Mouse (Mus musculus) lung, embryonic 15.5 days (tissue): Measurements from ENCODE around the gene Myf5. TPM values are rescaled to one million over a fixed set of nuclear protein-coding genes. Genes with fewer than 3 reads are reported as not detected.

ENCODE experiments used
- ATAC-seq: fragments of 200-750 bp; cut with Nextera tagmentation; 2 replicates; pipeline ENCODE4 v1.8.0; 2017; ENCODE audit warnings: moderate number of reproducible peaks, borderline replicate concordance; ENCODE audit not compliant: low FRiP score, low TSS enrichment; ENCODE audit errors: extremely low read depth
- H3K27ac ChIP-seq: fragments of 300-500 bp; sonication (generic); 2 replicates; pipeline ENCODE4 v1.5.1; 2015; ENCODE audit warnings: moderate library complexity, mild to moderate bottlenecking, inconsistent platforms
- H3K27me3 ChIP-seq: fragments of 300-500 bp; sonication (generic); 2 replicates; pipeline ENCODE4 v1.6.1; 2015; ENCODE audit warnings: inconsistent platforms
- H3K36me3 ChIP-seq: fragments of 300-500 bp; sonication (generic); 2 replicates; pipeline ENCODE4 v1.6.1; 2015; ENCODE audit warnings: inconsistent platforms
- H3K4me1 ChIP-seq: fragments of 300-500 bp; sonication (generic); 2 replicates; pipeline ENCODE4 v1.6.1; 2015; ENCODE audit warnings: inconsistent platforms
- H3K4me2 ChIP-seq: fragments of 300-500 bp; sonication (generic); 2 replicates; pipeline ENCODE4 v1.6.1; 2015; ENCODE audit warnings: inconsistent platforms, mild to moderate bottlenecking, moderate library complexity
- H3K4me3 ChIP-seq: fragments of 300-500 bp; sonication (generic); 2 replicates; pipeline ENCODE4 v1.5.1; 2015; ENCODE audit warnings: mild to moderate bottlenecking, inconsistent platforms
- H3K9ac ChIP-seq: fragments of 300-500 bp; sonication (generic); 2 replicates; pipeline ENCODE4 v1.6.1; 2015; ENCODE audit warnings: inconsistent platforms
- H3K9me3 ChIP-seq: fragments of 300-500 bp; sonication (generic); 2 replicates; pipeline ENCODE4 v1.6.1; 2016; ENCODE audit warnings: inconsistent platforms
- WGBS: fragments of 180-500 bp; shearing (Covaris S2); methylation state at CpG from one replicate; pipeline ENCODE4 v1.1.7; 2015; 5-methylcytosine and 5-hydroxymethylcytosine counted together
- polyA plus RNA-seq: library from polyadenylated mRNA; unstranded; fragments of >200 nt; fragmentation: Nextera tagmentation; extraction: Ambion mirVana; gene quantifications from 2 replicates; pipeline ENCODE4 v1.2.1, GENCODE M21; 2015

Gene Myf5
- polyA plus RNA-seq, result 0.09 and 0.18 TPM in 2 replicates

- Histone ChIP-seq H3K4me3 (no peak within 1 kb of the TSS), H3K27ac (no peak within 1 kb of the TSS), H3K4me2 (no peak within 1 kb of the TSS), H3K4me1 (no peaks in the 10 kb centered on the region), H3K9me3 (no peaks in the 10 kb centered on the region), H3K36me3 (no peaks in the 10 kb centered on the region), H3K9ac (no peak within 1 kb of the TSS), H3K27me3 (no peaks in the 10 kb centered on the region)
- WGBS, result 74% methylated on average over 8 of the region's 8 CpGs
- ATAC-seq, result no peak
These were observed at the start of gene Myf5 for GRCm38 (mm10) chr10:107485870-107486269. Gene Myf5, minus strand, starts transcription at chr10:107486134.

- Histone ChIP-seq H3K4me2 (no peak overlapping the region), H3K27ac (no peak overlapping the region), H3K9ac (no peak overlapping the region), H3K4me3 (no peak overlapping the region), H3K9me3 (no peaks in the 10 kb centered on the region), H3K4me1 (no peaks in the 10 kb centered on the region), H3K27me3 (no peaks in the 10 kb centered on the region), H3K36me3 (no peaks in the 10 kb centered on the region)
- WGBS, result 54% methylated on average over 1 of the region's 1 CpGs
- no peak for ATAC-seq
These were observed 42.8 kb upstream of the Myf5 start for GRCm38 (mm10) chr10:107528758-107529157.

GRCm38 (mm10) chr10:107519216-107519615 lies 33.3 kb upstream of the Myf5 start:
- no peaks in the 10 kb centered on the region for H3K27me3 ChIP-seq
- no peaks in the 10 kb centered on the region for H3K9me3 ChIP-seq
- no peaks in the 10 kb centered on the region for H3K4me1 ChIP-seq
- 54% methylated on average over 5 of the region's 5 CpGs for WGBS
- H3K4me3 ChIP-seq, result no peak overlapping the region
- no peak overlapping the region for H3K9ac ChIP-seq
- no peak overlapping the region for H3K4me2 ChIP-seq
- no peaks in the 10 kb centered on the region for H3K36me3 ChIP-seq
- ATAC-seq, result no peak
- H3K27ac ChIP-seq, result no peak overlapping the region

DNA sequence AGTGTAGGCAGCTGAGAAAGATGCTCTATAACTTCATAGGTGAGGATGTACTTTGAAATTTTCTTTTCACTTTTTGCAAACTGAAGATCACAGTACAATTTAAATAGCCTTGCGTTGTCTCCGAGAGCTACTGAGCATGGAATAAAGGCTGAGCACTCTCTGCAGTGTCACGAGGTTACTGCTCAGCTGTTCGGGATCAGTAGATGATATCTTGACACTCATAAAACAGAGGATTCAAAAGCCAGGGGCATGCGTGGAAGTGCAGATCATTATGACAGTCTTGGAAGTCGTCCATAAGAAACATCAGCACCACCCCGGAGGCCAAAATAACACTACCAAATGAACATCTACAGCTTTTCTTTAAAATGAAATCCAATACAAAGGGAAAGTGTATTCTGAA lies 30.7 kb upstream of the Myf5 start:
- no peak overlapping the region for H3K9ac ChIP-seq
- 52% methylated on average over 7 of the region's 7 CpGs for WGBS
- ATAC-seq, result peak; percentile 46; the same call in 1 of the 2 replicates
- no peak overlapping the region for H3K4me2 ChIP-seq
- no peaks in the 10 kb centered on the region for H3K4me1 ChIP-seq
- H3K27ac ChIP-seq, result no peak overlapping the region
- H3K36me3 ChIP-seq, result no peaks in the 10 kb centered on the region
- H3K27me3 ChIP-seq, result no peaks in the 10 kb centered on the region
- no peaks in the 10 kb centered on the region for H3K9me3 ChIP-seq
- no peak overlapping the region for H3K4me3 ChIP-seq

GRCm38 (mm10) chr10:107514735-107515134 lies 28.8 kb upstream of the Myf5 start:
- no peak overlapping the region for H3K9ac ChIP-seq
- WGBS, result 71% methylated on average over 7 of the region's 7 CpGs
- H3K27me3 ChIP-seq, result no peaks in the 10 kb centered on the region
- H3K27ac ChIP-seq, result no peak overlapping the region
- H3K9me3 ChIP-seq, result no peaks in the 10 kb centered on the region
- no peaks in the 10 kb centered on the region for H3K4me1 ChIP-seq
- H3K36me3 ChIP-seq, result no peaks in the 10 kb centered on the region
- H3K4me3 ChIP-seq, result no peak overlapping the region
- ATAC-seq, result no peak
- H3K4me2 ChIP-seq, result no peak overlapping the region

DNA sequence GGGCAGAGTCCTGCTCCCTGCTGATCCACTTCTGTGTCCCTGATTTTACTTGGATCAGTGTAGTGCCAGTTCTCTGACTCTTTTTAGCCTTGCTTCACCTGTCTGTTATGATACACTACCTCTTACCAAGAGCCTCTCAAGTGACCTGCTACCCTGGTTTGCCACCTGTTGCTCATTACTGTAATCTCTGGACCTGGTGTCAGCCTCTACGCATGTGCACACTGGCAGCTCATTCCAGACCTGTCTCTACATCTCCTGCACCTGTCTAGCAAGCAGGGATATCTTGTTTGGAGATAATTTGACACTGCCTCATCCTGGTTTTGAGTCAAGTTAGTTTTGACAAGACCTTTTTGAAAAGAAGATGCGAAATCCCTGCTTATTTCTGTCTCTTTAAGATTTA lies 20.5 kb upstream of the Myf5 start:
- WGBS, result 72% methylated on average over 2 of the region's 2 CpGs
- Histone ChIP-seq H3K27ac (no peak overlapping the region), H3K36me3 (no peaks in the 10 kb centered on the region), H3K9me3 (no peaks in the 10 kb centered on the region), H3K4me1 (no peaks in the 10 kb centered on the region), H3K9ac (no peak overlapping the region), H3K27me3 (no peaks in the 10 kb centered on the region), H3K4me3 (no peak overlapping the region), H3K4me2 (no peak overlapping the region)
- no peak for ATAC-seq

DNA sequence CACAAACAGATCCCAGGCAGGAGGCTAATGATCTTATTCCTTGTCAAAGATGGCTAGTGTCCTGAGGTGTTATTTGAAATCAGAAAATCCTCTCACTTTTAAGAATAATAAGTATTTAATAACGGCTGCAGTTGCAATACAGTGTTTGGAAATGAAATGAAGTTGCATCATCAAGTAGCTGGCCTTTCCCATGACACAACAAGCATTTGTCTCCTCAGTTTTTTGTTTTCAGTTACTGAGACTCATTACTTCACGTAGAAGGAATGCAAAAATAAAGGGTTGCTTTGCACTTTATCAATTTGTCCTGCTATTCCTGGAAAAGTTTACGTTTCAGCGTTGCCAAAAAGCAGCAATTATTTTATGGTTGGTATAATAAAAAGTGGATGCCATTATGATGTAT lies 17.5 kb upstream of the Myf5 start:
- Histone ChIP-seq H3K4me2 (no peak overlapping the region), H3K9me3 (no peaks in the 10 kb centered on the region), H3K27me3 (no peaks in the 10 kb centered on the region), H3K4me3 (no peak overlapping the region), H3K36me3 (no peaks in the 10 kb centered on the region), H3K4me1 (no peaks in the 10 kb centered on the region), H3K9ac (no peak overlapping the region), H3K27ac (no peak overlapping the region)
- no peak for ATAC-seq
- 33% methylated on average over 4 of the region's 4 CpGs for WGBS

GRCm38 (mm10) chr10:107502193-107502592 lies 16.3 kb upstream of the Myf5 start:
- H3K36me3 ChIP-seq, result no peaks in the 10 kb centered on the region
- no peak overlapping the region for H3K4me3 ChIP-seq
- H3K27me3 ChIP-seq, result no peaks in the 10 kb centered on the region
- no peaks in the 10 kb centered on the region for H3K4me1 ChIP-seq
- H3K9me3 ChIP-seq, result no peaks in the 10 kb centered on the region
- 81% methylated on average over 7 of the region's 7 CpGs for WGBS
- H3K27ac ChIP-seq, result no peak overlapping the region
- no peak for ATAC-seq
- no peak overlapping the region for H3K4me2 ChIP-seq
- no peak overlapping the region for H3K9ac ChIP-seq

- Histone ChIP-seq H3K9me3 (no peaks in the 10 kb centered on the region), H3K4me1 (no peaks in the 10 kb centered on the region), H3K36me3 (no peaks in the 10 kb centered on the region), H3K9ac (no peak overlapping the region), H3K27me3 (no peaks in the 10 kb centered on the region), H3K27ac (no peak overlapping the region), H3K4me2 (no peak overlapping the region), H3K4me3 (no peak overlapping the region)
- WGBS, result 60% methylated on average over 7 of the region's 7 CpGs
- ATAC-seq, result no peak
These were observed 13.7 kb upstream of the Myf5 start for GRCm38 (mm10) chr10:107499656-107500055.

- 78% methylated on average over 1 of the region's 1 CpGs for WGBS
- Histone ChIP-seq H3K4me3 (no peak overlapping the region), H3K27me3 (no peaks in the 10 kb centered on the region; the same call in 1 of the 2 replicates), H3K36me3 (no peaks in the 10 kb centered on the region), H3K27ac (no peak overlapping the region), H3K9ac (no peak overlapping the region), H3K9me3 (no peaks in the 10 kb centered on the region), H3K4me1 (no peaks in the 10 kb centered on the region), H3K4me2 (no peak overlapping the region)
- no peak for ATAC-seq
These were observed 10.5 kb upstream of the Myf5 start for GRCm38 (mm10) chr10:107496402-107496801.

DNA sequence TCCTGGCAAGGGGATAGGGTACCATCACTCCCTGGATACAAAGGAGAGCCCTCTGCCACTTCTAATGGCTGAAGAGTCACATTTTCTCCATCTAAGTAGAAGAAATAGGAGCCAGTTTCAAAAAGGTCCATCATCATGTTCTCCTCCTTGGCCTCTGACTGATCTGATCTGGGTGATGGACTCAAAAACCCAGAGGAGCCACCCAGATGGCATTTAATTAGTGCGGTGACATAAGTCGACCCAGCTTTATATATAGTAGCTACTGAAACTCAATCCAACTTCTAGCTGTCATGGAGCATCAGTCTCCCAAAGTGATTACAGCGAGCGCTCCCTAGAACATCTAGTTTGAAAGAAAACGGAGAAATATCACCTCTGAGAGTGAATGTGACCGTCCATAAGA lies 8.6 kb upstream of the Myf5 start, which contains the start of gene Myf6:
Gene Myf6 (minus strand): TSS at position 170 of the 400 bp plus-strand sequence.
- Histone ChIP-seq H3K27ac (no peak within 1 kb of the TSS), H3K4me3 (peak within 1 kb of the TSS; percentile 32), H3K4me1 (no peaks in the 10 kb centered on the region), H3K27me3 (no peaks in the 10 kb centered on the region; the same call in 1 of the 2 replicates), H3K36me3 (no peaks in the 10 kb centered on the region), H3K9me3 (no peaks in the 10 kb centered on the region), H3K4me2 (peak within 1 kb of the TSS; percentile 62), H3K9ac (no peak within 1 kb of the TSS)
- no peak for ATAC-seq
- WGBS, result 89% methylated on average over 6 of the region's 6 CpGs

GRCm38 (mm10) chr10:107493580-107494474 lies 7.9 kb upstream of the Myf5 start:
- Histone ChIP-seq H3K27me3 (no peaks in the 10 kb centered on the region; the same call in 1 of the 2 replicates), H3K9ac (no peak overlapping the region), H3K4me2 (peak overlapping the region; percentile 62), H3K9me3 (no peaks in the 10 kb centered on the region), H3K36me3 (no peaks in the 10 kb centered on the region), H3K4me3 (peak overlapping the region; percentile 32), H3K27ac (no peak overlapping the region), H3K4me1 (no peaks in the 10 kb centered on the region)
- 51% methylated on average over 20 of the region's 20 CpGs for WGBS
- peak; percentile 35; the same call in 1 of the 2 replicates for ATAC-seq
